In the genomic region with DNA sequence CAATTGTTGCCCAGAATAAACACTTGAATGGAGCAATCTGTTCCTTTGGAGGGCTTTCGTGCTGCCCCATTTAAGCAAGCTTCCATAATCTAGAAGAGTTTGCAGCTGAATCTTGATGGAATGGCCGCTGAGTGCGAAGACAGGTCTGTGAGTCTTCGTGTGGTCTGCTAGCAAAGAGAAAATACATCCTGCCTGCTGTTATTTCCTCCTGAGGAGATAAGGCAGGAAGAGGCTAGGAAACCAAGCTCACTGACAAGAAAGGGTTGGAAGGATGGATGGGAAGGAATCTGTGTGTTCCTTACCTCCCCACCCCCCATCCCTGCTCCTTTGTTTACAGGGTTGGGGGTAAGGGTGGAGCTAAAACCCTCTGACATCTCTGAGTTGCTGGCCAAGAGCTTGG, we compare ENCODE assay signal across 20 mouse cellular contexts. TPM values are rescaled to one million over a fixed set of nuclear protein-coding genes. Genes with fewer than 3 reads are reported as not detected.
A peak's percentile ranks its signal among the peaks of the same experiment; 100 is the strongest.
DNase-seq lines count a peak whose midpoint lies in the region; ATAC-seq and TF ChIP-seq lines count a peak whose summit lies in the region.
"Had no signal": no experiment of that assay in that cellular context is flagged by ENCODE, and none has a peak within 500 bp of the region (broad histone marks: within the 10 kb centered on the region; RNA-seq: fewer than 3 reads in every experiment).

No protein-coding gene starts in this region.

- H3K4me3 ChIP-seq in gastrocnemius, adult 2 months, result no peak overlapping the region
- H3K4me3 ChIP-seq in kidney, adult 2 months (ENCODE audit: insufficient read depth, low read depth, low read length), result no peak overlapping the region
- H3K4me3 ChIP-seq in lung, embryonic 15.5 days, result no peak overlapping the region
- H3K4me3 ChIP-seq in intestine, embryonic 16.5 days (ENCODE audit: low read length), result no peak overlapping the region
- H3K4me3 ChIP-seq: embryonic facial prominence, embryonic 10.5 days; forebrain, embryonic 15.5 days; intestine, embryonic 15.5 days; liver, embryonic 13.5 days; midbrain, embryonic 15.5 days had no signal

- TF ChIP-seq POLR2A in kidney, adult 2 months (IDR thresholded peaks at IDR 0.05; ENCODE audit: low read depth, low read length), result no peak

- intact Hi-C loops in gastrocnemius, adult 2 months (cut with DNase I), result no loop called here

- H3K4me1 ChIP-seq in kidney, adult 2 months (ENCODE audit: control insufficient read depth, insufficient read depth, low read length), result peaks cover 7% of the 10 kb centered on the region; the same call in 1 of the 2 replicates
- H3K4me1 ChIP-seq in lung, embryonic 15.5 days, result peaks cover 45% of the 10 kb centered on the region
- H3K4me1 ChIP-seq in intestine, embryonic 16.5 days (ENCODE audit: control insufficient read depth, insufficient read depth, low read length), result peaks cover 8% of the 10 kb centered on the region
- H3K4me1 ChIP-seq: forebrain, embryonic 15.5 days; midbrain, embryonic 15.5 days had no signal

- WGBS in kidney, adult 2 months, result 69% methylated on average over 4 of the region's 4 CpGs
- 11% methylated on average over 4 of the region's 4 CpGs for WGBS in lung, embryonic 15.5 days
- WGBS in intestine, embryonic 16.5 days, result 27% methylated on average over 4 of the region's 4 CpGs

- TF ChIP-seq CTCF in gastrocnemius, adult 2 months (IDR thresholded peaks at IDR 0.05), result no peak
- TF ChIP-seq CTCF in kidney, adult 2 months (conservative IDR thresholded peaks at IDR 0.05; ENCODE audit: insufficient read depth, insufficient read length, low read depth, low read length), result no peak

- H3K9me3 ChIP-seq in lung, embryonic 15.5 days, result no peaks in the 10 kb centered on the region
- H3K9me3 ChIP-seq in intestine, embryonic 16.5 days (ENCODE audit: control insufficient read depth, low read length), result no peaks in the 10 kb centered on the region
- H3K9me3 ChIP-seq: embryonic facial prominence, embryonic 10.5 days; forebrain, embryonic 15.5 days; intestine, embryonic 15.5 days; liver, embryonic 13.5 days; midbrain, embryonic 15.5 days had no signal

- no peak overlapping the region for H3K9ac ChIP-seq in lung, embryonic 15.5 days
- no peak overlapping the region for H3K9ac ChIP-seq in intestine, embryonic 16.5 days (ENCODE audit: low read depth, low read length)
- H3K9ac ChIP-seq: forebrain, embryonic 15.5 days; hindbrain, embryonic 14.5 days; intestine, embryonic 15.5 days; liver, embryonic 13.5 days; midbrain, embryonic 15.5 days had no signal

- no peak for ATAC-seq in lung, embryonic 15.5 days (ENCODE audit: borderline replicate concordance, extremely low read depth, low FRiP score, low TSS enrichment)
- ATAC-seq in intestine, embryonic 16.5 days, result no peak
- ATAC-seq: forebrain, embryonic 15.5 days; intestine, embryonic 15.5 days; midbrain, embryonic 15.5 days had no signal

- peak overlapping the region; percentile 22 for H3K4me2 ChIP-seq in lung, embryonic 15.5 days
- H3K4me2 ChIP-seq in intestine, embryonic 16.5 days (ENCODE audit: low read depth, low read length), result no peak overlapping the region
- H3K4me2 ChIP-seq: forebrain, embryonic 15.5 days; hindbrain, embryonic 14.5 days; intestine, embryonic 15.5 days; liver, embryonic 13.5 days; midbrain, embryonic 15.5 days had no signal

- no peaks in the 10 kb centered on the region for H3K27me3 ChIP-seq in kidney, adult 2 months (replicated peaks; ENCODE audit: control insufficient read depth, insufficient read depth, low read length)
- no peaks in the 10 kb centered on the region for H3K27me3 ChIP-seq in lung, embryonic 15.5 days
- no peaks in the 10 kb centered on the region for H3K27me3 ChIP-seq in intestine, embryonic 16.5 days (replicated peaks; ENCODE audit: control insufficient read depth, insufficient read depth, low read length)
- H3K27me3 ChIP-seq: forebrain, embryonic 15.5 days; intestine, embryonic 15.5 days; liver, embryonic 13.5 days; midbrain, embryonic 15.5 days had no signal

- H3K27ac ChIP-seq in gastrocnemius, adult 2 months, result peak overlapping the region; percentile 77
- peak overlapping the region; percentile 34 for H3K27ac ChIP-seq in kidney, adult 2 months (ENCODE audit: insufficient read depth, low read depth, low read length)
- peak overlapping the region; percentile 84 for H3K27ac ChIP-seq in lung, embryonic 15.5 days
- H3K27ac ChIP-seq in intestine, embryonic 16.5 days (ENCODE audit: low read length), result no peak overlapping the region
- H3K27ac ChIP-seq: embryonic facial prominence, embryonic 10.5 days; forebrain, embryonic 15.5 days; hindbrain, embryonic 14.5 days; intestine, embryonic 15.5 days; liver, embryonic 13.5 days; midbrain, embryonic 15.5 days had no signal

- no peaks in the 10 kb centered on the region for H3K36me3 ChIP-seq in kidney, adult 2 months (ENCODE audit: control insufficient read depth, insufficient read depth, low read length)
- no peaks in the 10 kb centered on the region for H3K36me3 ChIP-seq in lung, embryonic 15.5 days
- H3K36me3 ChIP-seq in intestine, embryonic 16.5 days (ENCODE audit: control insufficient read depth, insufficient read depth, low read length), result no peaks in the 10 kb centered on the region
- H3K36me3 ChIP-seq: embryonic facial prominence, embryonic 10.5 days; forebrain, embryonic 15.5 days; intestine, embryonic 15.5 days; liver, embryonic 13.5 days; midbrain, embryonic 15.5 days had no signal

- DNase-seq in gastrocnemius, adult 2 months, result no peak
- no peak for DNase-seq in gastrocnemius, adult 8-10 months (ENCODE audit: low spot score in 2 of 2)
- DNase-seq in kidney, adult 2 months, result peak; percentile 47
- no peak for DNase-seq in kidney, adult 11 months
- DNase-seq in lung, postnatal 4 days, result no peak
- DNase-seq in lung, postnatal 10 days, result peak; percentile 52
- DNase-seq: adrenal gland, adult 2 months; cerebellum, postnatal 25 days; left cerebral cortex, postnatal 4 days; liver, embryonic 13.5 days; retina, postnatal 1 day; right cerebral cortex, postnatal 4 days had no signal

RNA-seq across cellular contexts. Expression of a gene that starts 13.8 kb away (rescaled TPM):
- total RNA-seq in gastrocnemius, adult 2 months (2021), result 10 to 100 TPM; 78.8 to 85.4 TPM
- 10 to 100 TPM; 52.7 to 77.3 (median 63.6) TPM for total RNA-seq in gastrocnemius, adult 8-10 months (2022)
- polyA plus RNA-seq in kidney, adult 2 months (2012; rRNA removed), result 35.5 and 41.7 TPM in 2 replicates
- polyA plus RNA-seq in lung, embryonic 15.5 days (2015; fragmentation: Nextera tagmentation; extraction: Ambion mirVana), result 19.0 and 25.0 TPM in 2 replicates
- polyA plus RNA-seq in intestine, embryonic 16.5 days (2015; fragmentation: Nextera tagmentation; extraction: Ambion mirVana), result 10.3 and 10.6 TPM in 2 replicates
- total RNA-seq: MEL had no signal

Comparison
In these comparisons a context has a peak if more than half of its experiments do, and no peak if none do; other contexts are left out.
1. DNase-seq: peak in kidney, adult 2 months (single experiment) and lung, postnatal 10 days (single experiment); none in gastrocnemius, adult 2 months (single experiment), gastrocnemius, adult 8-10 months (0 of 2), kidney, adult 11 months (single experiment) and lung, postnatal 4 days (0 of 2).